Mouse (Mus musculus) lung, postnatal 36 days (tissue): ENCODE results near the gene Tnfsf10.

Experiments
- DNase-seq: peaks from one replicate; pipeline ENCODE4 v3.0.0; 2022; ENCODE audit warnings: mixed read lengths

Gene Tnfsf10

DNA sequence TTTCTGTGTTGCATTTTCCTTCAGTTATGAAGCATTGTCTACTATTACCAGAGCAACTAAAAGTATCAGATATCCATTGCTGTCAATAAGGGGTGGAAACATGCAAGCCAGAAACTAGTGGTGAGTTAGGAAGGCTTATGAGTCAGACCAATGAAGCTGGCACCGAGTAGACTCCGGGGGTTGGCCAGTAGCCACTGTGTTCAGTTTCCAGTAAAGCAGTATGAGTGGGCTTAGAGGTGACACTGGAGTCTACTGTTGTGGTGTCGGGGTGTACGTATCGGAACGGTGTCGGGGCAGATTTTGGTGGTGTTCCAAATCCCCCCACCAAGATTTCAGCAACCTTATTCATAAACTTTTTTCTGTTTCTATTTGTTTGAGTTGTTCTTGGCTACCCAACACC is 5.9 kb upstream of the Tnfsf10 start:
- DNase-seq, result no peak

DNA sequence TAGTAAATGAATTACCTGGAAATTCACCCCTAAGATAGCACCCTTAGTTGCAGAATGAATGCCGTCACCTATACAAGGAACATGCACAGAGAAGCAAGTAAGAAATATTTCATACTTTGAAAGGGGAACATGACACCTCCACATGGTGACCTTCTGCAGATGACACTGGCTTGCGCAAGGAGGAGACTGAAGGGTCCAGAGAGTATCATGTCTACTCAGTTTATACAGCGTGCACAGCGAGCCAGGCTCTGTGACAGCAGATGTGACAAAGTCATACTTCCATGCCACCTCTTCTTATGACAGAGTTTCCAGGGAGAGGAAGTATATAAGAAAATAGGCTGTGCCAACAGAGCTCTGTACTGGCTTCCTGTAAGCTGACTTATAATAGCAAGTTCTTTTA is 5.4 kb upstream of the Tnfsf10 start:
- no peak for DNase-seq

DNA sequence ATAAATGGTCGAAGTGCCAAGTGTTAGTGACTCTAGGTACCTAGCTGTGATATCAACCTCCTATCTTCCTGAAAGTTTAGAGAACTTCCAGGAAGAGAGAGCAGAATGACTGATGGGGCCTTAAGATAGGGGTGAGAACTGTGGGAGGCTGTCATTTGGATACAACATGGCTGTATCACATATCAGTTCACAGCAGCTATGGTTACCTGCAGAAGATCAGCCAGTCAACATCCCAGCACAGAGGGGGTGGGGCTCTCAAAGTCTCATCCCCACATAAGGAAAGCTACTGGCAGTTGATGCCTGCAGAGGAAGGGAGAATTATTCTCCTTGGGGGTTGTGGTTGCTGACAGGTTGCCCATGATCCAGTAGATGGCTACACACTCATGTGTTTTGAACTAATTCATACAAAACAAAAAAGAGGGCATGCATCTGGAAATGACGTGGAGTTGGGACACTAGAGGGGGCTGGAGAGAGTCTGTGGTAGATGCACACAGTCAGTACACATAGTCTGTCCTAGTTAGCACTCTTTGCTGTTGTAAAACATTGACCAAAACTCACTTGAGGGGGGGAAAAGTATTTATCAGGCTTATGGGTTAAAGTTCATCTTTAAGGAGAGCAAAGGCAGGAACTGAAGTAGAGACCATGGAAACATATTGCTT is 2.2 kb upstream of the Tnfsf10 start:
- no peak for DNase-seq

DNA sequence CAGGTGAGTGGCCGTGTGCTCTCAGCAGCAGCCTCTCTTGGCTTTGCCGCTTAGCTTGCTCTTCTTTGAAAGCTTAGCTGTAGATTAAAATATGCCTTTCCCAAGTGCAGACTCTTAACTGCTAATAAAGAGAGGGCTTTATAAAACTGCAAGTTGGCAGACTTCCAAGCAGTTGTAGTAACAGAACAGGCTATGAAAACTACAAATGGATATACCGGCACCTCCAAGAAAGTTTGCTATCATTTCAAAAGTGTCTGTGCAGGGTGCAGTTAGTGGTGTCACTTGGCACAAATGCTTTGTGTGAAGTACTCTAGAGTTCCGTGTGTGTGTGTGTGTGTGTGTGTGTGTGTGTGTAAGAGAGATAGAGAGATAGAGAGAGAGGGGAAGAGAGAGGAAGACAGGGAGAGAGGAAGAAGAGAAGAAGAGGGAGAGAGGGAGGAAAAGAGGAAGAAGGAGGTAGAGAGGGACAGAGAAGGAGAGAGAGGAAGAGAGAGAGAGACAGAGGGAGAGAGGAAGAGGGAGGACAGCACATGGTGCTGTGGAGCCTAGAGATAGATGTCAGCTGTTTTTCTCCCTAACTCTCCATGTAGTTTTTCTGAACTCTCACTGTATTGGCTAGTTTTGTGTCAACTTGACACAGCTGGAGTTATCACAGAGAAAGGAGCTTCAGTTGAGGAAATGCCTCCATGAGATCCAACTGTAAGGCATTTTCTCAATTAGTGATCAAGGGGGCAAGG is 628 bp downstream of the Tnfsf10 start:
- DNase-seq, result peak; percentile 26

GRCm38 (mm10) chr3:27319650-27320049 is 2.8 kb downstream of the Tnfsf10 start:
- DNase-seq, result no peak

DNA sequence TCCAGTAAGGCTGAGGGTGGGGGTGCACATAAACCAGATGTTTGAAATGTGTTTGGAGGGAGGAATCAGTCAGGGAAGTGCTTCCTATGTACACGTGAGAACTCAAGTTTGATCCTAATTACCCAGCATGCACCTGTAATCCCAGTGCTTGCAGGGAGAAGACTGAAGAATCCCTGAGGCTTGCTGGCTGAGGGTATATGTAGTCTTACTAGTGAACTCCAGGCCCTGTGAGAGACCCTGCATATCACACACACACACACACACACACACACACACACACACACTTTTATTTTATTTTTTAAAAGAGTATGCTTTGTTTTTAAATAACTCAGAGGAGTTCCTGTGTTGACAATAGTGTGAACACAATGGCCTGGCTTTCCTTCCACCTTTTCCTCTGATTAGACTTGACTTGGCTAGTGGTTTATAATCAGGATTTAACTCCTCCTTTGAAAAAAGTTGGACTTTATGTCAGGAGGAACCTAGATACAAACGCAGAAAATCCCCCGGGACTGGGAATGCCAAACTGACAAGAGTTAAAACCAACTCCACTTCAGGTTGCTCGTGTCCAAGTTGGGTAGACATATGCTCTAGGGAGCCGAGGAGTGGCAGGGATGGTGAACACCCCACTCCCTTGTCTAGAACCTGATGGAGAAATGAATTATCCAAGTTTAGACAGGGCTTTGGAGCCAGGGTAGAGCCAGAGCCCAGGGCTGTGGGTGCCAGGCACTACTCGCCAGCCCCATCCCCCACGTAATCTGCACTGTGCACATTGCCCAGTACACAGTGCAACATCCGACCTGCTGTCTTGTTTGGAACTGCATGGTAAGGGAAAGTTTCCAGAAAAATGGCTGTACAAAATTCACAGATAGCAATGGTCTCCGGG is 4.0 kb downstream of the Tnfsf10 start:
- peak; percentile 65 for DNase-seq

GRCm38 (mm10) chr3:27322591-27322990 is 5.8 kb downstream of the Tnfsf10 start:
- no peak for DNase-seq

DNA sequence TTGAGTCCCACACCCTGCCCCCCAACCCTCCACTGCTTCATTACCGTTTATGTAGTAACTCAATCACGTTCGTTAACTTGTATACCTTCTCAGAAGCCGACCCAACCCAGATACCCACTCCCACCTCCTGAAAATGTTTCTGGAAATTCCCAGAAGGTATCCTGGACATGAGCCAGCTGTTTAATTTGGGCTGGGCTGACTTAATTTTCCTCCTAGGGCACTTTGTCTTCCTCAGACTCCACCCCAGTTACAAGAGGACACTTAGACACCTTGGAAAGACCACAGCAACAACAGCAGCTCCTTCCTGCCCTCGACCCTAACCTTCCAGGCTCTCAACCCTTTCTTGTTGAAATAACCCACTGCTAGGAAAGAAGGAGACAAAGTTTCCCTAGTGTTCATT is 6.7 kb downstream of the Tnfsf10 start:
- no peak for DNase-seq

GRCm38 (mm10) chr3:27326633-27327191 is 9.9 kb downstream of the Tnfsf10 start:
- DNase-seq, result no peak

DNA sequence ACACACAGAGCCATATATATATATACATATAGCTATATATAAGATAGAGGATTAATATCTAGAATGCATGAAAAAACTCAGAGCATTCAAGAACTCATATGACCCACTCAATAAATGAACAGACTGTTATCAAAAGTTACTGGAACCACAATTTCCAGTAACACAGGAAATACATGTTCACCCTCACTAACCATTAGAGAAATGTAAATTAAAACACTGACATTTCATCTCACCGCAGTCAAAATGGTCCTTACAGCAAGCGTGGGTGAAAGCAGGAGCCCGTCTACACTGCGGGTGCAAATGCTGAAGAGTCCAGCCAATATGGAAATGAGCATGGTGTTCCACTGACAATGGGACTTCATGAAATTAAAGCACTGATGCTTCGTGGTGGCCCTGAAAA is 13.9 kb downstream of the Tnfsf10 start:
- no peak for DNase-seq

GRCm38 (mm10) chr3:27338437-27338836 is 21.6 kb downstream of the Tnfsf10 start:
- DNase-seq, result peak; percentile 79

- no peak for DNase-seq
These were observed 22.1 kb downstream of the Tnfsf10 start for GRCm38 (mm10) chr3:27338887-27339286.

DNA sequence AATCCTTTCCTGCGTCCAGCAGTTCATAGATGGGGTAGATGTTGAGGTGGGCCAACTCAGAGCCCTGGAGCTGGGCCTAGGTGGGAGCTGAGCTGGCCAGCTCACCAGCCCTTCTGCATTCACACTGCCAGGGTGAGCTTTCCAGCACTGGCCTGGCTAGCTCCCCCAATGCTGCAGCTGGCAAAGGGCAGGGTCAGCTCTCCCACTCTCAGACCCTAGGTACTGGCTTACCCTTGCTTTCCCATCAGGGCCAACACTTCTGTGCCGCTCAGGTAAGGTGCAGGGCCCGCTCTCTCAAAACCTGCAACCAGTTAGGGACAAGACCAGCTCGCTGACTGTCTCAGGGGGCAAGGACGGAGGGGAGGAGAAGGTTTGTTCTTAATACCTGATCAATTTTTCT is 23.9 kb downstream of the Tnfsf10 start:
- no peak for DNase-seq

GRCm38 (mm10) chr3:27342462-27342861 is 25.6 kb downstream of the Tnfsf10 start:
- DNase-seq, result no peak

DNA sequence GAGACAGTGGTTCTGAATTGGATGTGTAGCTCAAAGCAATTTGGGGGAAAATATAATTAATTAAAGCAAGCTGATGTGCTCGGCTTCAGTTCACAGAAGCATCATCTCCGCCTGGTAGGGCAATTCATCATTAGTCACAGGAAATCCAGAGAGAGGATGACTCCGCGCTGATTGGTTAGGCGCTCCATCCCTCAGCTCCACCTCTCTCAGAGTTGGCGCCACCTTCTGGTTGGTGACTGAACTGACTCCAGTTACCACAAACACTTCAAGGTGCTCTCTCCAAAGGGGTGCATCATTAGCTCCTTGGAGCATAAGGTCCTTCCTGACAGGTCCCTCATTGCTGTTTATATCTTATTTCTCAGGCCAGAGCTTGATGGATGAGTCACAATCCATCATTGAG is 28.7 kb downstream of the Tnfsf10 start:
- DNase-seq, result peak; percentile 81

DNA sequence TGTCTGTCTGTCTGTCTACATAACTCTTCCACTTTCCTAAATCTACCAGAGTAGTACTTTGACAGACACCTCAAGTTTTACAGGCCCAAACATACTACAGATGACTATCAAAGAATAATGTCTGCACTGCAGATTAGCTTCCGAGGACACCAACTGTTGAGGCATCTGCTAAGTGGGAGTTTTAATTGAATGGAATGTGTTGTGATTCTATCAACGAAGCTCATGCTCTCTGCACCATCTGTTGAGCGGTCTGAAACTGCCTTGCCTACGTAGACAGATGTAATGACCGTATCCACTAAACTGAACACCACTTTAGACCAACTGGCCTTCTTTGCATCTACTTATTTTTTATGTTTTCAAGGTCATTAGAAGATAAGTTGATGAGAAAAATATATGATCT is 31.6 kb downstream of the Tnfsf10 start:
- no peak for DNase-seq

DNA sequence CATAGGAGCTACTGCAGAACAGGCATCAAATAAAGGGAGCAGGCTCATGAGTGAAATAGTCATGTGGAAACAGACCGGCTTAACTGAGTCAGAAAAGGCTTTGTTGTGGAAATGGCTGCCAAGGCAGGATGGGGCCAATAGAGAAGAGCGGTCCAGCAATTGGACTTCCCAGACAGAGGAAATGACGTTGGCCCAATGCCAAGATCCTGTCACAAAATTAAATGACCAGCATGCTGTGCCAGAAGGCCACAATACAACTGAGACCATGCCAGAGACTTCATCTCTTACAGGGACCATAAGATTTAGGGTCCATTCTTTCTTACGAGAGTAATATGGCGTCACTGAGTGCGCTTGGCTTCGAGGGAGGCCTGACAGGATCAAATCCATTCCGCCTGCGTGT is 34.3 kb downstream of the Tnfsf10 start:
- DNase-seq, result peak; percentile 88

DNA sequence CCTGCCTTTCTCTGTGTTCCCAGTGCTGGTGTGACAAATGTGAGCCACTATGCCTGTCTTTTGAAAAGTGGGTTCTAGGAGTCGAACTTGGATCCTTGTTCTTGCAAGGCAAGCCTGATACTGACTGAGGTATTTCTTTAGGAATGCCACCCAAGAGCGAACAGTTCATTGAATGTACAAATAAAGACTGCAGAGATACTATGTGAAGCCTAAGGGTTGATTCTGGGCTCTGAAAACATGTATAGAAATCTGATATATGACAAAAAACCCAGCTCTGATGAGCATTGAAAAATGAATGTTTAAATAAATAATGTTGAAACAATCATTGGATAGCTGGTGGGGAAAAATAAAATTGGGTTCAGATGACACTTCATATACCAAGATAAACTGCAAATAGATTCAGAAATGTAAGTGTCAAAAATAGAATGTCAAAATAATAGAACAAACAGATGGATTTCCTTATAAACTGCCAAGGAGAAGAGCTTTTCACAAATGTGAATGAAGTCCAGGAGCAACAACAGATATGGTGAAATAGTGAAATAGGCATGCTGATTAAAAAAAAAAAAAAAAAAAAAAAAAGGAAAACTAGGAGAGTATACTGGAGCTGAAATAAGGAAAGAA is 42.4 kb downstream of the Tnfsf10 start:
- DNase-seq, result no peak

- DNase-seq, result peak; percentile 31
These were observed 53.3 kb downstream of the Tnfsf10 start for GRCm38 (mm10) chr3:27370125-27370524.

GRCm38 (mm10) chr3:27370582-27371275 is 53.9 kb downstream of the Tnfsf10 start:
- no peak for DNase-seq

DNA sequence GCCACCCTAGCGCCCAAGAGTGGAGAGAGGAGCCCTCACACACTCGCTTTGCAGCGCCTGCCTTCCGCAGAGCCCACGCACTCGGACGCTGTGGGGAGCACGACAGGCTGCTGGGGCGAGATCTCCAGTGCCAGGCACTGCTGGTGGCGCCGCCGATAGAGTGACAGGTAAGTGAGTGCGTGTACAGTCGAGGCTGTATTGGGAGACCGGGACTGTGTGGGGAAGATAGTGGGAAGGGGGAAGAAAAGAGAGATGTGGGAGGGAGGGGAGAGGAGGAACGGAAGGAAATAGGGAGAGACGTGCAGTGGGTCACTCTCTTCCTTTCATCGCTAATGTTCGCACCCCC is 54.4 kb downstream of the Tnfsf10 start, which contains the start of gene Ghsr:
Ghsr (plus strand) TSS at position 76 of the 346 bp plus-strand sequence.
- DNase-seq, result no peak
